Mouse (Mus musculus) intestine, postnatal 0 days (tissue): ENCODE results near the gene Sord. TPM values are rescaled to one million over a fixed set of nuclear protein-coding genes. Genes with fewer than 3 reads are reported as not detected.

Experiments
- ATAC-seq: fragments of 200-750 bp; cut with Nextera tagmentation; 2 replicates; pipeline ENCODE4 v1.8.0; 2017; ENCODE audit warnings: mild to moderate bottlenecking, moderate TSS enrichment, moderate library complexity
- H3K27ac ChIP-seq: fragments of 300-500 bp; sonication (generic); 2 replicates; pipeline ENCODE4 v1.5.1; 2014; ENCODE audit warnings: mild to moderate bottlenecking, low read depth, low read length, moderate library complexity
- H3K27me3 ChIP-seq: fragments of 300-500 bp; sonication (generic); replicated peaks from 2 replicates; pipeline ENCODE4 v1.6.1; 2014; ENCODE audit warnings: low read length, mixed read lengths; ENCODE audit not compliant: control insufficient read depth, insufficient read depth
- H3K36me3 ChIP-seq: fragments of 300-500 bp; sonication (generic); 2 replicates; pipeline ENCODE4 v1.6.1; 2014; ENCODE audit warnings: mild to moderate bottlenecking, moderate library complexity; ENCODE audit not compliant: control insufficient read depth, insufficient read depth
- H3K4me1 ChIP-seq: fragments of 300-500 bp; sonication (generic); replicated peaks from 2 replicates; pipeline ENCODE4 v1.6.1; 2014; ENCODE audit warnings: antibody characterized with exemption, low read length, mixed read lengths; ENCODE audit not compliant: control insufficient read depth, insufficient read depth
- H3K4me2 ChIP-seq: fragments of 300-500 bp; sonication (generic); replicated peaks from 2 replicates; pipeline ENCODE4 v1.6.1; 2014; ENCODE audit warnings: low read depth, mild to moderate bottlenecking, moderate library complexity
- H3K4me3 ChIP-seq: fragments of 300-500 bp; sonication (generic); 2 replicates; pipeline ENCODE4 v1.5.1; 2014; ENCODE audit warnings: low read depth, low read length
- H3K9ac ChIP-seq: fragments of 300-500 bp; sonication (generic); 2 replicates; pipeline ENCODE4 v1.6.1; 2014; ENCODE audit warnings: mild to moderate bottlenecking, low read depth, low read length
- H3K9me3 ChIP-seq: fragments of 300-500 bp; sonication (generic); 2 replicates; pipeline ENCODE4 v1.6.1; 2016; ENCODE audit warnings: mixed run types; ENCODE audit not compliant: control insufficient read depth
- CTCF ChIP-seq: sonication (generic); IDR thresholded peaks from 2 replicates; pipeline ENCODE4 v1.5.1; 2016; ENCODE audit warnings: low read depth, mild to moderate bottlenecking, control low read depth, antibody characterized with exemption, moderate library complexity
- WGBS: fragments of 180-500 bp; shearing (Covaris S2); extraction: QIAGEN DNeasy Blood & Tissue Kit; methylation state at CpG from one replicate; pipeline ENCODE4 v1.1.7; 2014; 5-methylcytosine and 5-hydroxymethylcytosine counted together
- polyA plus RNA-seq: library from polyadenylated mRNA; unstranded; fragments of >200 nt; fragmentation: Nextera tagmentation; extraction: Ambion mirVana; gene quantifications from 2 replicates; pipeline ENCODE4 v1.2.1, GENCODE M21; 2015

Sord gene
- polyA plus RNA-seq, 1 experiment from 2014 or later = 136 TPM

GRCm38 (mm10) chr2:122233759-122234557, 591 bp upstream of the Sord start:
- H3K27ac ChIP-seq = peak overlapping the region; percentile 77
- ATAC-seq = peak; percentile 26
- H3K36me3 ChIP-seq = no peaks in the 10 kb centered on the region
- WGBS = 9% methylated on average over 26 of the region's 26 CpGs
- no peaks in the 10 kb centered on the region for H3K9me3 ChIP-seq
- H3K4me2 ChIP-seq = peak overlapping the region; percentile 85
- no peaks in the 10 kb centered on the region for H3K27me3 ChIP-seq
- H3K9ac ChIP-seq = peak overlapping the region; percentile 56
- peak overlapping the region; percentile 61 for H3K4me3 ChIP-seq
- no peaks in the 10 kb centered on the region for H3K4me1 ChIP-seq
- TF ChIP-seq CTCF = no peak

DNA sequence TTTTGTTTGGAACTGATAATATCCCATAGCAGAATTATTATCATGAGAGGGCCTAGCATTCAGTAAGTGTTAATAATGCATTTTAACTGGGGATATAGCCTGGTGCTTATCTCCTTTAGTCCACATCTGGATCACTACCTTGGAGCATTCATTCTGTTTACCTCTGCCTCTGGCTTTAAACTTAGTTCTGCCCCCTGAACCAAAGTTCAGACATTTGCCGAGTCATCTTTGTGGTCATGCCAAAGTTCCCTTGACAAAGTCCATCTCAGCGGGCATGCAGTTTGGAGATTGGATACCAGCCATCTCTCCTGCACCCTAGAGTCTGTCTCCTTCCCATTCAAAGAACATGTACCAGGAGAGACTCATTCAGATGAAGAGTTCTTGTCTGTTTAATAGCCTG, 876 bp downstream of the Sord start:
- Histone ChIP-seq H3K27me3 (no peaks in the 10 kb centered on the region), H3K4me1 (no peaks in the 10 kb centered on the region), H3K9ac (no peak overlapping the region), H3K36me3 (no peaks in the 10 kb centered on the region), H3K4me2 (peak overlapping the region; percentile 85), H3K27ac (peak overlapping the region; percentile 77), H3K9me3 (no peaks in the 10 kb centered on the region), H3K4me3 (peak overlapping the region; percentile 61)
- WGBS = 36% methylated on average over 2 of the region's 2 CpGs
- no peak for TF ChIP-seq CTCF
- peak; percentile 25; the same call in 1 of the 2 replicates for ATAC-seq

DNA sequence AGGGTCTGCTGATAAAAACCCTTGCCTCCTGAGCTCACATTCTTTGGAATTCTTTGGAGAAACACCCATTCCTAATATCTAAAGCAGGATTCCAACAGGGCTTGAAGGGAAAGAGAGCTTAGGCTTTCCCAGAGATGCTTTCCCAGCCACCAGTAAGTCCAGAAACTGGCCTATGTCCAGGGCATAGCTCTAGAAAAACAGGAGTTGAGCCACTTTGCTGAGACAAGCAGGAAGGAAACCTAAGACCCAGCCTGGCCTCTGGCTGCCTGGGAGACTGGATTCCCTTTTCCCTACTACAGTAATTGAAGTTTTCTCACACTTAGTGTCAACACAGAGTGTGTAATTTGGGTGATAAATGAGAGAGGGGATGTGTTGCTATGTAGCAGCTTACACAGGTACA, 1.8 kb downstream of the Sord start:
- Histone ChIP-seq H3K27me3 (no peaks in the 10 kb centered on the region), H3K9me3 (no peaks in the 10 kb centered on the region), H3K4me3 (no peak overlapping the region), H3K27ac (no peak overlapping the region), H3K4me1 (no peaks in the 10 kb centered on the region), H3K4me2 (peak overlapping the region; percentile 85), H3K36me3 (no peaks in the 10 kb centered on the region), H3K9ac (no peak overlapping the region)
- ATAC-seq = no peak
- no peak for TF ChIP-seq CTCF

DNA sequence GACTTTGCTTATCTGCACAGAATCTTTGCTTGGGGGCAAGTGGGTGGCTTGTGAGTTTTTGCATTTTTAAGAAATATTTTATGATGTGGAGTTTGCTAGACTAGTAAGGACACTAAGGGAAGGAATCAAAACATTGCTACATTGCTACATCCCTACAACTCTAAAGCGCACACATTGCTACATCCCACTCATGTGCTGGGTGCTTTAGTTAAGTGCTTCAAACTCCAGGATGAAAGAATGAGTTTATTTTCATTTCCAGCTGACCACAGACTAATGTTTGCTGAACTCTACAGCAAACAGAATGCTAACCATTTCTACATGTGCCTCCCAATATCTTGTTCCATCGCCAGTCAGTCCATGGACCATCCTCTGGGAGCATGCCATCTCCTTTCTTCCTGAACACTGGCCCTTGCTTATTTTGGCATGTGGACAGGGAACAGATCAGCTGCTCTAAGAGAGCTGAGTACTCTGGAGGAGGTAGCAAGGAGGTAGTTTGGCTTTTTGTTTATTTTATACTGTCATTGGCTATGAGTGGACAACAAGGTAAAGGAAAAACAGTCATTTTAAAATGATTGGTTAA, 3.4 kb downstream of the Sord start:
- no peak for ATAC-seq
- 85% methylated on average over 2 of the region's 2 CpGs for WGBS
- Histone ChIP-seq H3K4me2 (no peak overlapping the region), H3K4me3 (no peak overlapping the region), H3K36me3 (no peaks in the 10 kb centered on the region), H3K27ac (no peak overlapping the region), H3K27me3 (no peaks in the 10 kb centered on the region), H3K9ac (no peak overlapping the region), H3K4me1 (no peaks in the 10 kb centered on the region), H3K9me3 (no peaks in the 10 kb centered on the region)
- TF ChIP-seq CTCF = no peak

GRCm38 (mm10) chr2:122240735-122241134, 6.2 kb downstream of the Sord start:
- TF ChIP-seq CTCF = no peak
- H3K9me3 ChIP-seq = no peaks in the 10 kb centered on the region
- no peaks in the 10 kb centered on the region for H3K4me1 ChIP-seq
- no peaks in the 10 kb centered on the region for H3K36me3 ChIP-seq
- H3K9ac ChIP-seq = no peak overlapping the region
- H3K4me3 ChIP-seq = no peak overlapping the region
- no peak overlapping the region for H3K4me2 ChIP-seq
- ATAC-seq = no peak
- peak overlapping the region; percentile 60 for H3K27ac ChIP-seq
- H3K27me3 ChIP-seq = no peaks in the 10 kb centered on the region

DNA sequence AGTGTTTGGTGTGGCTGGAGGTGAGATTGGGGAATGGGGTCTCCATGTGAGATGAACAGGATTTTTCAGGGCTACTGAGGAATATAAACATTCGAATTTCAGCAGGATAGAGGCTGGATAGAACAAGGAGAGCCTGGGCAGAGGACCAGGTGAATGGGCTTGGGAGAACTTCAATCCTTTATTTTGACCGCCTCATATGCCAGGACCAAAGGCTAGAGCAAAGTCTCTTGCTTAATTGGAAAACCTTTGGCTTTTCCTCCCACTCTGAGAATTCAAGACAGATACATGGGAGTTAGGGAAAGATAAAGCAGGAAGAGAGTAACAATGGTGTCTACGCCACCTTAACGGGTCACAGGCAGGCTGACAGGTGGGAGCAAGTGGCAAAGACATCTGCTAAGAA, 6.7 kb downstream of the Sord start:
- 55% methylated on average over 4 of the region's 4 CpGs for WGBS
- Histone ChIP-seq H3K4me3 (no peak overlapping the region), H3K27ac (peak overlapping the region; percentile 60), H3K4me2 (no peak overlapping the region; the same call in 1 of the 2 replicates), H3K4me1 (no peaks in the 10 kb centered on the region), H3K9ac (no peak overlapping the region), H3K36me3 (no peaks in the 10 kb centered on the region), H3K27me3 (no peaks in the 10 kb centered on the region), H3K9me3 (no peaks in the 10 kb centered on the region)
- ATAC-seq = no peak
- TF ChIP-seq CTCF = no peak
